Mouse (Mus musculus) v-Abl transformed pro-B cells (cell line): Measurements from ENCODE around the gene Mcrs1.
"Not testable (repeated sequence)": the region's sequence is repeated elsewhere in the genome, so short reads cannot be mapped to it uniquely, and the experiment has no call there.

Experiments used
- in situ Hi-C, 2 experiments: fragments of 400-800 bp; cut with MboI; formaldehyde crosslinking; loops; one replicate each; pipeline ENCODE4 v1.15.1; 2025; ENCODE audit not compliant: unreplicated experiment in 2 of 2

The Mcrs1 gene

GRCm38 (mm10) chr15:99252381-99253174 is 817 bp upstream of the Mcrs1 start:
- in situ Hi-C loops, result no loop called here

- in situ Hi-C loops, result not testable (repeated sequence)
These were observed 650 bp downstream of the Mcrs1 start for GRCm38 (mm10) chr15:99251111-99251510.

- in situ Hi-C loops, result no loop called here
These were observed 1.8 kb downstream of the Mcrs1 start for GRCm38 (mm10) chr15:99249938-99250337.

- in situ Hi-C loops, result no loop called here
These were observed 2.8 kb downstream of the Mcrs1 start for GRCm38 (mm10) chr15:99248972-99249371.

GRCm38 (mm10) chr15:99246736-99247135 is 5.0 kb downstream of the Mcrs1 start:
- in situ Hi-C loops, result not testable (repeated sequence)

GRCm38 (mm10) chr15:99242045-99242444 is 9.7 kb downstream of the Mcrs1 start:
- in situ Hi-C loops, result no loop called here

GRCm38 (mm10) chr15:99241249-99241648 is 10.5 kb downstream of the Mcrs1 start:
- in situ Hi-C loops, result no loop called here

- in situ Hi-C loops, result no loop called here
These were observed 11.6 kb downstream of the Mcrs1 start for GRCm38 (mm10) chr15:99240129-99240528.

- in situ Hi-C loops, result loop anchor here in 1 of 2 experiments (5.0 kb wide), 1 partner anchor 34 kb away; no protein-coding TSS in a partner anchor
These were observed 13.8 kb downstream of the Mcrs1 start for GRCm38 (mm10) chr15:99238006-99238405.

- in situ Hi-C loops, result loop anchor here in 1 of 2 experiments (5.0 kb wide), 1 partner anchor 38 kb away; no protein-coding TSS in a partner anchor
These were observed 17.3 kb downstream of the Mcrs1 start for GRCm38 (mm10) chr15:99234326-99235010.

- in situ Hi-C loops, result no loop called here
These were observed 18.0 kb downstream of the Mcrs1 start for GRCm38 (mm10) chr15:99233719-99234118.

GRCm38 (mm10) chr15:99231998-99232397 is 19.8 kb downstream of the Mcrs1 start:
- in situ Hi-C loops, result no loop called here

GRCm38 (mm10) chr15:99226090-99226489 is 25.7 kb downstream of the Mcrs1 start:
- in situ Hi-C loops, result loop anchor here in 1 of 2 experiments (5.0 kb wide), 1 partner anchor 46 kb away; no protein-coding TSS in a partner anchor

- in situ Hi-C loops, result loop anchor here in 1 of 2 experiments (5.0 kb wide), 1 partner anchor 47 kb away; no protein-coding TSS in a partner anchor
These were observed 26.5 kb downstream of the Mcrs1 start for GRCm38 (mm10) chr15:99225081-99225810.

- in situ Hi-C loops, result no loop called here
These were observed 27.4 kb downstream of the Mcrs1 start, which contains the start of gene Kcnh3 for GRCm38 (mm10) chr15:99224208-99224911. Gene Kcnh3, plus strand, starts transcription at chr15:99224861.

- in situ Hi-C loops, result no loop called here
These were observed 28.1 kb downstream of the Mcrs1 start for GRCm38 (mm10) chr15:99223585-99224207.

- in situ Hi-C loops, result no loop called here
These were observed 28.8 kb downstream of the Mcrs1 start for GRCm38 (mm10) chr15:99222794-99223584.

- in situ Hi-C loops, result no loop called here
These were observed 30.3 kb downstream of the Mcrs1 start for GRCm38 (mm10) chr15:99221315-99221952.
